Mouse (Mus musculus): ENCODE results near the gene Rnf8. TPM values are rescaled to one million over a fixed set of nuclear protein-coding genes. Genes with fewer than 3 reads are reported as not detected.

Gene Rnf8
- polyA plus RNA-seq, 1 experiment from 2014 or later = 87.2 TPM

DNA sequence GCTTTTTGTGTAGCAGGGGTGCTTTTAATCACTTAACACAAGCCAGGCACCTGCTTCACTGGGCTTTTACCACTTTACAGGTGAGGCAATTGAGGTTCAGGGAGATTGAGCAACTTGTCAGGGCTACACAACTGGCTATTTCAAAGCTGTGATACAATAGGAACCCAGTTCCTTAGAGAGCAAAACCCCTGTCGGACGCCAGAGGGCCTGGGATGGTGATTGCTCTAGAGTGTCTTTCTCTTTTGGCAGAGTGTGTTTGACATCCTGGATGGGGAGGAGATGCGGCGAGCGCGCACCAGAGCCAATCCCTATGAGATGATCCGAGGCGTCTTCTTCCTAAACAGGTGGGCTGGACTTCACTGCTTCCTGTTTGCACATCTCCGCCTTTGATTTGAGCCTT lies 67.1 kb downstream of the Rnf8 start:
- Histone ChIP-seq H3K9ac (ENCODE audit: low read depth, low read length) (no peak overlapping the region), H3K27ac (ENCODE audit: low read depth, low read length) (no peak overlapping the region), H3K9me3 (ENCODE audit: control insufficient read depth, low read length) (no peaks in the 10 kb centered on the region), H3K4me1 (ENCODE audit: control insufficient read depth, insufficient read depth, low read length) (no peaks in the 10 kb centered on the region), H3K36me3 (ENCODE audit: control insufficient read depth, insufficient read depth, low read length) (peaks cover 78% of the 10 kb centered on the region), H3K4me2 (replicated peaks; ENCODE audit: low read depth, low read length) (no peak overlapping the region), H3K4me3 (ENCODE audit: low read length) (no peak overlapping the region), H3K27me3 (ENCODE audit: control insufficient read depth, insufficient read depth, low read length) (no peaks in the 10 kb centered on the region)
- ATAC-seq (ENCODE audit: low FRiP score, low TSS enrichment) = no peak
- 96% methylated on average over 9 of the region's 9 CpGs for WGBS

DNA sequence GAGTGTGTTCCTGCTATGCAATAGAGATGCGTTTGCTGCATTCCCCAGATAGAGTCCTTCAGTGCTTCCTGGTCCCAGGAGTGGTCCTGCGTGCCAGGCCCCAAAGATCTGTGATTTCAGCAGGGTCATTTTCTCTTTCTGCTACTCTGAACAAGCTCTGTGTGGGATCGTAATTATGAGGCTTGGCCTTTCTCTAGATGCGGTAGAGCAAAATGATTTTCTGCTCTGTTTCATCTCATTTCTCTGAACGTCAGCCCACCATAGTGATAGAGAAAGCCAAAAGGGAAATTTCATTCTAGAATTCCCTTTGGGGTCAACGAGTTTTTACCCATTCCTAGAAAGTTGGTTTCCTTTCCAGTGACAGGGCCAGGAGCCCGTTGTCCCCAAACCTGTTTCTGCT lies 67.7 kb downstream of the Rnf8 start:
- WGBS = 91% methylated on average over 7 of the region's 7 CpGs
- H3K36me3 ChIP-seq (ENCODE audit: control insufficient read depth, insufficient read depth, low read length) = peaks cover 78% of the 10 kb centered on the region
- no peak overlapping the region for H3K9ac ChIP-seq (ENCODE audit: low read depth, low read length)
- H3K27ac ChIP-seq (ENCODE audit: low read depth, low read length) = no peak overlapping the region
- H3K27me3 ChIP-seq (ENCODE audit: control insufficient read depth, insufficient read depth, low read length) = no peaks in the 10 kb centered on the region
- H3K9me3 ChIP-seq (ENCODE audit: control insufficient read depth, low read length) = no peaks in the 10 kb centered on the region
- no peaks in the 10 kb centered on the region for H3K4me1 ChIP-seq (ENCODE audit: control insufficient read depth, insufficient read depth, low read length)
- H3K4me3 ChIP-seq (ENCODE audit: low read length) = no peak overlapping the region
- no peak for ATAC-seq (ENCODE audit: low FRiP score, low TSS enrichment)
- H3K4me2 ChIP-seq (replicated peaks; ENCODE audit: low read depth, low read length) = no peak overlapping the region

DNA sequence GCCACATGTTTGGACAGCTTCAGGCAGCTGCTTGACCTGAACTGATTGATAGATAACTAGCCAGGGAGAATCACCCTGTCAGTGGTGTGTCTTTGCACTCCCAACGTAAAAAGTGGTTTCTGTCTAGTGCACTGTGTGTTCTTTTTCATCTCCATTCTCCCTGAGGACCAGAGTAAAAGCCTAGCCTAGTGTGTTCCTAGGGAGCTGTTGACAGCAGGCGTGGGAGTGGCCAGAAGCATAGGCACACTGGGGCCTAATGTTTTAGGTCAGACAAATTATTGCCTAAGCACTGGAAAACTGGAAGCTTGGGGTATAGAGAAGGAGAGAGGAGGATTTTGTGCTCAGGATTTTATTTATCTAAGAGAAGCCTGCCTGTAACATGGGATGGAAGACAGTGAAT lies 68.5 kb downstream of the Rnf8 start:
- ATAC-seq (ENCODE audit: low FRiP score, low TSS enrichment) = no peak
- Histone ChIP-seq H3K9me3 (ENCODE audit: control insufficient read depth, low read length) (no peaks in the 10 kb centered on the region), H3K36me3 (ENCODE audit: control insufficient read depth, insufficient read depth, low read length) (peaks cover 79% of the 10 kb centered on the region), H3K27me3 (ENCODE audit: control insufficient read depth, insufficient read depth, low read length) (no peaks in the 10 kb centered on the region), H3K27ac (ENCODE audit: low read depth, low read length) (no peak overlapping the region), H3K4me2 (replicated peaks; ENCODE audit: low read depth, low read length) (no peak overlapping the region), H3K4me1 (ENCODE audit: control insufficient read depth, insufficient read depth, low read length) (no peaks in the 10 kb centered on the region), H3K4me3 (ENCODE audit: low read length) (no peak overlapping the region), H3K9ac (ENCODE audit: low read depth, low read length) (no peak overlapping the region)
- WGBS = 63% methylated on average over 2 of the region's 2 CpGs

DNA sequence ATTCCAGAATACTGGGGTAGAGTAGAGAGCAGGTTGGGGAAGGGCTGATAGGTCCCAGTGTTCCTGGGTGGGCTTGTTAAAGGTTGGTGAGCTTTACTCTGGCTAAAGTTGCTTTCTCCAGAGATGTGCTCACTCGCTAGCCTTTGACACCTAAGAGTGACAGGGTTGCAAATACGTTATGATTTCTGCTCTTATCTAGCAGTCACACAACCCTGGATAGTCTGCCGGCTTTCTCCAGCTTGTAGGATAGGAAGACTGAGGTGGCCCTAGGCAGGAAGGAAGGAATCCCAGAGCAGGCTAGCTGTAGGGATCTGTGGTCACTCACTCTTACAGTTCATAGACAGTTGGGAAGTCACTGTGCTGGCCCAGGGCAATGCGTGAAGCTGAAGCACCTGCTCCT lies 69.7 kb downstream of the Rnf8 start:
- Histone ChIP-seq H3K4me1 (ENCODE audit: control insufficient read depth, insufficient read depth, low read length) (no peaks in the 10 kb centered on the region), H3K27ac (ENCODE audit: low read depth, low read length) (no peak overlapping the region), H3K9ac (ENCODE audit: low read depth, low read length) (no peak overlapping the region), H3K4me2 (replicated peaks; ENCODE audit: low read depth, low read length) (no peak overlapping the region), H3K27me3 (ENCODE audit: control insufficient read depth, insufficient read depth, low read length) (no peaks in the 10 kb centered on the region), H3K36me3 (ENCODE audit: control insufficient read depth, insufficient read depth, low read length) (peaks cover 74% of the 10 kb centered on the region), H3K4me3 (ENCODE audit: low read length) (no peak overlapping the region), H3K9me3 (ENCODE audit: control insufficient read depth, low read length) (no peaks in the 10 kb centered on the region)
- 98% methylated on average over 4 of the region's 4 CpGs for WGBS
- no peak for ATAC-seq (ENCODE audit: low FRiP score, low TSS enrichment)

DNA sequence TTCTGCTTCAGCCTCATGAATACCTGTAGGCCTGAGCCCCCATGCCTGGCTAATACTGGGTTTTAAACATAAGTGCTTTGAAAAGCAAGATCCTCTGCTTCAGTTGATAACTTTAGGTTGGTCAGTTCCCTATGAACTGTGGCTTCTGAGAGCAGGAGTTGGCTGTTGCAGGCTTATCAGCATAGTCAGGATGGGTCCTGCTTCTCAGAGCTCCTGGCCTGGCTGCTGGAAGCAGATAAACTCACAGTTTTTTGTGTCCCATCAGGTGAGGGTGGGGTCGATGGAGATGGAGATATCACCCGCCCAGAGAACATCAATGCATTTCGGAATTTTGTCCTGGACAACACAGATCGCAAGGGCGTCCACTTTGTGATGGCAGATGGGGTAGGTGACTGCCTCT lies 72.2 kb downstream of the Rnf8 start:
- ATAC-seq (ENCODE audit: low FRiP score, low TSS enrichment) = no peak; the same call in 1 of the 2 replicates
- Histone ChIP-seq H3K9ac (ENCODE audit: low read depth, low read length) (no peak overlapping the region), H3K4me3 (ENCODE audit: low read length) (no peak overlapping the region), H3K27ac (ENCODE audit: low read depth, low read length) (no peak overlapping the region), H3K4me1 (ENCODE audit: control insufficient read depth, insufficient read depth, low read length) (no peaks in the 10 kb centered on the region), H3K27me3 (ENCODE audit: control insufficient read depth, insufficient read depth, low read length) (no peaks in the 10 kb centered on the region), H3K4me2 (replicated peaks; ENCODE audit: low read depth, low read length) (no peak overlapping the region), H3K36me3 (ENCODE audit: control insufficient read depth, insufficient read depth, low read length) (peaks cover 83% of the 10 kb centered on the region), H3K9me3 (ENCODE audit: control insufficient read depth, low read length) (no peaks in the 10 kb centered on the region)
- 95% methylated on average over 5 of the region's 5 CpGs for WGBS

DNA sequence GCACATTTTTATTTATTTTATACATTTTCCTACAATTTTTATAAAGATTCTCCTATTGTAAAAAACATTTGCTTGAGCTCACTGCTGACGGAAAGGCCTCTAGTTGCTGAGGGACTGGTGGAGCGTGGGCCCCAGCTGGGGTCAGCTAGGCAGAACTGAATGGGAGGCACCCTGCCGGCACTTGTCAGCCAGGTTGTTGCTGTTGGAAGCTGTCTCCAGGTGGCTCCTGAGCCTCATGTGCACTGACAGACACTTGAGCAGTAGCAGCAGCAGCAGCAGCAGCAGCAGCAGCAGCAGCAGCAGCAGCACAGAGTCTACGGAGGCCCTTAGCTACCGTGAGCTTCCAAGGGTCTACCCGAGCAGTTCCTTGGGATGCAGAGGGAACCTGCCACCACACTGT lies 72.8 kb downstream of the Rnf8 start:
- no peaks in the 10 kb centered on the region for H3K27me3 ChIP-seq (ENCODE audit: control insufficient read depth, insufficient read depth, low read length)
- no peak overlapping the region for H3K4me3 ChIP-seq (ENCODE audit: low read length)
- H3K4me1 ChIP-seq (ENCODE audit: control insufficient read depth, insufficient read depth, low read length) = no peaks in the 10 kb centered on the region
- WGBS = 73% methylated on average over 6 of the region's 6 CpGs
- H3K4me2 ChIP-seq (replicated peaks; ENCODE audit: low read depth, low read length) = no peak overlapping the region
- H3K27ac ChIP-seq (ENCODE audit: low read depth, low read length) = no peak overlapping the region
- no peak for ATAC-seq (ENCODE audit: low FRiP score, low TSS enrichment)
- H3K9me3 ChIP-seq (ENCODE audit: control insufficient read depth, low read length) = no peaks in the 10 kb centered on the region
- H3K36me3 ChIP-seq (ENCODE audit: control insufficient read depth, insufficient read depth, low read length) = peaks cover 77% of the 10 kb centered on the region
- H3K9ac ChIP-seq (ENCODE audit: low read depth, low read length) = no peak overlapping the region

DNA sequence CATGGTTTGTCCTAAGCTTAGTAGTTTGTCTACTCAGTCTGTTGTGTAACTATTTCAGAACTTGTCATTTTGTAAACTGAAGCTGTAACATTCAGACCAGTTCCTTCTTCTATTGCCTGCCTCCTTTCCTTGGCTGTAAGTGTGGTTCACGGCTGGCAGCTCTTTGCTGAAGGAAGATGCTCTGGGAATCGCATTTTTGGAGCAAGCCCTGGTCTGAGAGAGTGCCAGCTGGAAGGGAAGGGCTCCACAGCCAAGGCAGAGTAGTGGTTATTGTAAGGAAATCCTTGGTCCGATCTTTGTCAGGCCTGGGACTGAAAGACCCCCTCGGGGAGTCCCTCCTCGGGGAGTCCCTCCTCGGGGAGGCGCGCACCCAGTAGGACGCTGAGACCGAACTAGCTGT lies 74.0 kb downstream of the Rnf8 start:
- WGBS = 92% methylated on average over 10 of the region's 10 CpGs
- Histone ChIP-seq H3K27ac (ENCODE audit: low read depth, low read length) (no peak overlapping the region), H3K4me3 (ENCODE audit: low read length) (no peak overlapping the region), H3K9ac (ENCODE audit: low read depth, low read length) (no peak overlapping the region), H3K9me3 (ENCODE audit: control insufficient read depth, low read length) (no peaks in the 10 kb centered on the region), H3K4me2 (replicated peaks; ENCODE audit: low read depth, low read length) (no peak overlapping the region), H3K36me3 (ENCODE audit: control insufficient read depth, insufficient read depth, low read length) (peaks cover 68% of the 10 kb centered on the region), H3K4me1 (ENCODE audit: control insufficient read depth, insufficient read depth, low read length) (no peaks in the 10 kb centered on the region), H3K27me3 (ENCODE audit: control insufficient read depth, insufficient read depth, low read length) (no peaks in the 10 kb centered on the region)
- ATAC-seq (ENCODE audit: low FRiP score, low TSS enrichment) = no peak

DNA sequence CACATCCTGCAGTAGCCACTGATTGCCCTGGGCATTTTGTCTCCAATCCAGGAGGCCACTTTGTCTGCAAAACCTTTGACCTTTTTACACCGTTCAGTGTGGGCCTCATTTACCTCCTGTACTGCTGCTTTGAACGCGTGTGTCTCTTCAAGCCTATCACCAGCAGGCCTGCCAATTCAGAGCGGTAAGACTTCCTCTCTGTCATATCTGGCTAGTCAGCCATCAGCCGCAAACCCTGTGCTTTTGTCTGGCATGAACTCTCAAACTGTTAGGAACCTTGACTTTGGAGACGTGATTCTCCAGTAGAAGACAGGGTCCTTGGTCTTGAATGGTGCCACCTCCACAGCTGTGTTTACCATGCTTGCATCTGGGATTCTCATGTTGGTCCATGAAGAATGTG lies 75.7 kb downstream of the Rnf8 start:
- 34% methylated on average over 6 of the region's 6 CpGs for WGBS
- no peaks in the 10 kb centered on the region for H3K27me3 ChIP-seq (ENCODE audit: control insufficient read depth, insufficient read depth, low read length)

DNA sequence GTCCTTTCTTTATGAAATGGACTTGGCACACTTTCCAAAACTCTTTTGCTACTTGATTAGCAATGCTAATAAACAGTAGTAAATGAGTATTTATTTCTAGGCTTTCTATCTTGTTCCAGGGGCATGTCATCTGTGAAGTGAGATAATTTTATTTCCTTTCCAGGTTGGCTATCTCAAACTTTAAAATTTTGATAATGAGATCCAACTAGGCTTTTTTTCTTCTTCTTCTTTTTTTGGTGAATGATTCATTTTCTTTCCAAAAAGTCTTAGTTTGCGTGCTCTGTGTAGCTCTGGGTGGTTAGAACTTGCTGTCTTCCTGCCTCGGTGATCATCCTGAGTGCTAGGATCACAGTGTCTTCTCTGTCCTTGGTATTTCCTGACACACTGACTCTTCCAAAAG lies 78.2 kb downstream of the Rnf8 start:
- H3K9me3 ChIP-seq (ENCODE audit: control insufficient read depth, low read length) = no peaks in the 10 kb centered on the region
- no peak overlapping the region for H3K9ac ChIP-seq (ENCODE audit: low read depth, low read length)
- ATAC-seq (ENCODE audit: low FRiP score, low TSS enrichment) = no peak
- no peaks in the 10 kb centered on the region for H3K4me1 ChIP-seq (ENCODE audit: control insufficient read depth, insufficient read depth, low read length)
- no peak overlapping the region for H3K27ac ChIP-seq (ENCODE audit: low read depth, low read length)
- WGBS = 88% methylated on average over 2 of the region's 2 CpGs
- H3K4me3 ChIP-seq (ENCODE audit: low read length) = no peak overlapping the region
- no peaks in the 10 kb centered on the region for H3K27me3 ChIP-seq (ENCODE audit: control insufficient read depth, insufficient read depth, low read length)
- H3K4me2 ChIP-seq (replicated peaks; ENCODE audit: low read depth, low read length) = no peak overlapping the region
- H3K36me3 ChIP-seq (ENCODE audit: control insufficient read depth, insufficient read depth, low read length) = peaks cover 69% of the 10 kb centered on the region

More for the DNA sequence above, 75.7 kb downstream of the Rnf8 start:
- Histone ChIP-seq H3K4me1 (ENCODE audit: control insufficient read depth, insufficient read depth, low read length) (no peaks in the 10 kb centered on the region), H3K9me3 (ENCODE audit: control insufficient read depth, low read length) (no peaks in the 10 kb centered on the region), H3K4me3 (ENCODE audit: low read length) (no peak overlapping the region), H3K36me3 (ENCODE audit: control insufficient read depth, insufficient read depth, low read length) (peaks cover 69% of the 10 kb centered on the region), H3K9ac (ENCODE audit: low read depth, low read length) (no peak overlapping the region), H3K4me2 (replicated peaks; ENCODE audit: low read depth, low read length) (no peak overlapping the region), H3K27ac (ENCODE audit: low read depth, low read length) (no peak overlapping the region)
- ATAC-seq (ENCODE audit: low FRiP score, low TSS enrichment) = no peak

DNA sequence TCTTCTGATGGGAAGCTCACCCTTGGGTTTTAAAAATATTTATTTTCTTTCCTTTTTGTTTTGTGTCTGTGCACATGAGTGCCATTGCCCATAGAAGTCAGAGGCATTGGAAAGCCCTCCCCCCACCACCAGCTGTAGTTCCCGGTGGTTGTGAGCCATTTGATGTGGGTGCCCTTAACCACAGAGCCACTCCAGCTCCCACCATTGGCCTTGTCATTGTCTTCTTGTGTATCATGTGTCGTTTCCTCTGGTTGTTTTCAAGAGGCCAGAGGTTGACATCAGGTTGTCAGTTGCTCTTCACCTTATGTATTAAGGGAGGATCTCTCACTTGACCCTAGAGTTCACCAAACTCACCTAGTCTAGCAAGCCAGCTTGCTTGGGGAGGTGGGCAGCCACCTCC lies 79.0 kb downstream of the Rnf8 start:
- no peak for ATAC-seq (ENCODE audit: low FRiP score, low TSS enrichment)
- H3K27me3 ChIP-seq (ENCODE audit: control insufficient read depth, insufficient read depth, low read length) = no peaks in the 10 kb centered on the region
- H3K9ac ChIP-seq (ENCODE audit: low read depth, low read length) = no peak overlapping the region
- H3K36me3 ChIP-seq (ENCODE audit: control insufficient read depth, insufficient read depth, low read length) = peaks cover 71% of the 10 kb centered on the region
- no peaks in the 10 kb centered on the region for H3K9me3 ChIP-seq (ENCODE audit: control insufficient read depth, low read length)
- no peak overlapping the region for H3K4me2 ChIP-seq (replicated peaks; ENCODE audit: low read depth, low read length)
- no peaks in the 10 kb centered on the region for H3K4me1 ChIP-seq (ENCODE audit: control insufficient read depth, insufficient read depth, low read length)
- no peak overlapping the region for H3K4me3 ChIP-seq (ENCODE audit: low read length)
- 61% methylated on average over 2 of the region's 2 CpGs for WGBS
- no peak overlapping the region for H3K27ac ChIP-seq (ENCODE audit: low read depth, low read length)
